Comparison of ENCODE assay signal across 7 mouse cellular contexts in genomic region chr12:73671540-73671939, GRCm38 (mm10).
DNase-seq lines count a peak whose midpoint lies in the region; ATAC-seq lines count a peak whose summit lies in the region.

No protein-coding gene starts in this region.

- H3K4me1 ChIP-seq in heart, embryonic 11.5 days (ENCODE audit: control insufficient read depth, insufficient read depth, low read length): peaks cover 21% of the 10 kb centered on the region

- H3K9me3 ChIP-seq in heart, embryonic 11.5 days (replicated peaks; ENCODE audit: control insufficient read depth, low read length): no peaks in the 10 kb centered on the region

- no peaks in the 10 kb centered on the region for H3K36me3 ChIP-seq in heart, embryonic 11.5 days (ENCODE audit: control insufficient read depth, insufficient read depth, low read length)

- no peak overlapping the region for H3K9ac ChIP-seq in heart, embryonic 11.5 days (ENCODE audit: low read depth, low read length)

- peak; percentile 39 for DNase-seq in CD4-positive, CD25-positive, alpha-beta regulatory T cell, adult 2 months (ENCODE audit: low read depth, low spot score)
- DNase-seq in R1 (ENCODE audit: low read depth, low spot score): peak; percentile 23
- DNase-seq in lung, postnatal 4 days: peak; percentile 49 to 61
- no peak for DNase-seq in ovary, postnatal 36 days (ENCODE audit: low spot score)
- no peak for DNase-seq in spleen, postnatal 4 days (ENCODE audit: low spot score in 2 of 2)
- DNase-seq in layer of hippocampus, postnatal 25 days (ENCODE audit: extremely low spot score in 1 of 2, low spot score in 1 of 2): no peak

- no peaks in the 10 kb centered on the region for H3K27me3 ChIP-seq in heart, embryonic 11.5 days (ENCODE audit: control insufficient read depth, insufficient read depth, low read length)

- H3K4me3 ChIP-seq in heart, embryonic 11.5 days (ENCODE audit: low read depth, low read length): no peak overlapping the region

- no peak overlapping the region for H3K4me2 ChIP-seq in heart, embryonic 11.5 days

- no peak for ATAC-seq in heart, embryonic 11.5 days (replicated peaks; ENCODE audit: insufficient number of reproducible peaks, low FRiP score, low TSS enrichment)

- WGBS in heart, embryonic 11.5 days (ENCODE audit: insufficient replicate concordance): 44% methylated on average over 3 of the region's 3 CpGs

- H3K27ac ChIP-seq in heart, embryonic 11.5 days (ENCODE audit: low read depth, low read length): peak overlapping the region; percentile 35

Comparison
In these comparisons a context has a peak if more than half of its experiments do, and no peak if none do; other contexts are left out.
1. DNase-seq: peak in CD4-positive, CD25-positive, alpha-beta regulatory T cell, adult 2 months (single experiment), R1 (single experiment) and lung, postnatal 4 days (2 of 2); none in ovary, postnatal 36 days (single experiment), spleen, postnatal 4 days (0 of 2) and layer of hippocampus, postnatal 25 days (0 of 2).